Comparison of ENCODE assay signal across 15 mouse cellular contexts in the genomic region with DNA sequence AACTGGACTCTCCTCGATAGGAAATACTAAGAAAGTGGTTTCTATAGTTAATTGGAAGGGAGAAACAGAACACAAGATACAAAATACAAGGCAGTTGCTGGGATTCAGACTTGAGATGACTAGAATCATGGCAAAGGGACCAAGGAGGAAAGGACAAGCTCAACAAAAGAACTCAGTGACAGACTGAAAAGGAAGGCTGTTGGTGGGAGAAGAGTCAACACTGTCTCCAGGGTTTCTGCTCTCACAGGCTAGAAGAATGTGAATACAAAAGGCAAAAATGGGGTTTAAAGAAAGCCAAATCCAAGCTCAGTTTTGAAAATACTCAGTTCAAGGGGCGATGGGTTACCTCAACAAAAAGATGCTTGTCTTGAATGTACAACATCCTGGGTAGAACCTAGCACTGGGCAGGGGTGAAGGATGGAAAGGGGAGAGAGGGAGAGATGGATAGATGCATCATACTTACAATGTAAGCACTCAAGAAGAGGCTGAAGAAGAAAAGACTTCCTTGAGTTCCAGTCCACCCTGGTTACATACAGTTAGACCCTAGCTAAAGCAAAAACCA.
"Had no signal": no experiment of that assay in that cellular context is flagged by ENCODE, and none has a peak within 500 bp of the region (broad histone marks: within the 10 kb centered on the region; RNA-seq: fewer than 3 reads in every experiment).

No protein-coding gene starts in this region.

- DNase-seq: kidney, adult 8-10 months; kidney, postnatal 25 days; lung, adult 2 months; lung, postnatal 14 days; right cerebral cortex, adult 18-20 months; right cerebral cortex, postnatal 25 days; thymus, postnatal 4 days had no signal

- H3K4me1 ChIP-seq: limb, embryonic 10.5 days had no signal

- H3K36me3 ChIP-seq: liver, embryonic 15.5 days; neural tube, embryonic 12.5 days had no signal

- ATAC-seq: intestine, postnatal 0 days had no signal

- H3K4me2 ChIP-seq: liver, embryonic 11.5 days; liver, embryonic 15.5 days; neural tube, embryonic 12.5 days had no signal

- H3K9ac ChIP-seq: liver, embryonic 15.5 days; neural tube, embryonic 12.5 days had no signal

- H3K4me3 ChIP-seq: left cerebral cortex, adult 2 months; limb, embryonic 10.5 days; liver, embryonic 15.5 days; myocyte; neural tube, embryonic 12.5 days had no signal

- H3K9me3 ChIP-seq: limb, embryonic 10.5 days; liver, embryonic 15.5 days; neural tube, embryonic 12.5 days had no signal

- H3K27ac ChIP-seq: left cerebral cortex, adult 2 months; limb, embryonic 10.5 days; liver, embryonic 15.5 days; macrophage; neural tube, embryonic 12.5 days had no signal

- H3K27me3 ChIP-seq: liver, embryonic 15.5 days; neural tube, embryonic 12.5 days had no signal
